Mouse (Mus musculus) heart, adult 2 months (tissue): ENCODE data around the gene Clcn3. TPM values are rescaled to one million over a fixed set of nuclear protein-coding genes. Genes with fewer than 3 reads are reported as not detected.

ENCODE experiments used
- DNase-seq, 2 experiments: peaks; one replicate each; pipeline ENCODE4 v3.0.0; 2021
- H3K27ac ChIP-seq: fragments of 200-600 bp; 2 replicates; pipeline ENCODE4 v1.8.1; 2022
- H3K27me3 ChIP-seq: fragments of 200-500 bp; 2 replicates; pipeline ENCODE4 v1.6.1; 2012; ENCODE audit warnings: mild to moderate bottlenecking, low read length, inconsistent platforms, mixed read lengths; ENCODE audit not compliant: control insufficient read depth, insufficient read depth
- H3K36me3 ChIP-seq: fragments of 200-500 bp; 2 replicates; pipeline ENCODE4 v1.6.1; 2012; ENCODE audit warnings: low read length, inconsistent platforms; ENCODE audit not compliant: control insufficient read depth, insufficient read depth
- H3K4me1 ChIP-seq: fragments of 200-500 bp; 2 replicates; pipeline ENCODE4 v1.6.1; 2011; ENCODE audit warnings: low read length; ENCODE audit not compliant: control insufficient read depth, insufficient read depth
- H3K4me3 ChIP-seq: fragments of 200-600 bp; 2 replicates; pipeline ENCODE4 v1.8.1; 2022
- H3K79me2 ChIP-seq: fragments of 200-500 bp; replicated peaks from 2 replicates; pipeline ENCODE4 v1.6.1; 2012; ENCODE audit warnings: mild to moderate bottlenecking, inconsistent platforms, low read length, moderate library complexity, mixed read lengths; ENCODE audit not compliant: control insufficient read depth, insufficient read depth
- H3K9ac ChIP-seq: fragments of 200-500 bp; 2 replicates; pipeline ENCODE4 v1.6.1; 2012; ENCODE audit warnings: low read depth, mild to moderate bottlenecking, control low read depth, inconsistent platforms, low read length, mixed read lengths
- CTCF ChIP-seq: fragments of 200-600 bp; IDR thresholded peaks from 2 replicates; pipeline ENCODE4 v1.8.1; 2022; ENCODE audit warnings: antibody characterized with exemption, mild to moderate bottlenecking, moderate library complexity
- EP300 ChIP-seq: fragments of 200-500 bp; IDR thresholded peaks from 2 replicates; pipeline ENCODE4 v1.6.1; 2011; ENCODE audit warnings: low read depth, low read length, control low read depth; ENCODE audit not compliant: insufficient read depth
- POLR2A ChIP-seq: fragments of 200-500 bp; IDR thresholded peaks from 2 replicates; pipeline ENCODE4 v1.6.1; 2011; ENCODE audit warnings: mild to moderate bottlenecking, low read depth, low read length, control low read depth; ENCODE audit not compliant: insufficient read depth
- WGBS: fragments of 180-500 bp; shearing (Covaris S2); methylation state at CpG from one replicate; pipeline ENCODE4 v1.1.7; 2018; 5-methylcytosine and 5-hydroxymethylcytosine counted together
- intact Hi-C: fragments of 180-260 bp; cut with DNase I; formaldehyde crosslinking; loops from one replicate; pipeline ENCODE4 v1.15.1; 2025
- polyA plus RNA-seq: library from polyadenylated mRNA; depleted of rRNA; stranded (reverse); fragments of >200 nt; gene quantifications from 2 replicates; pipeline ENCODE4 v1.2.3, GENCODE M21; 2012
- total RNA-seq, 2 experiments: library from RNA; stranded (reverse); gene quantifications; 2 replicates each; pipeline ENCODE4 v1.2.3; 2021

Gene Clcn3
- total and polyA plus RNA-seq, 3 experiments: 10.1 to 33.6 (median 27.6) TPM

DNA sequence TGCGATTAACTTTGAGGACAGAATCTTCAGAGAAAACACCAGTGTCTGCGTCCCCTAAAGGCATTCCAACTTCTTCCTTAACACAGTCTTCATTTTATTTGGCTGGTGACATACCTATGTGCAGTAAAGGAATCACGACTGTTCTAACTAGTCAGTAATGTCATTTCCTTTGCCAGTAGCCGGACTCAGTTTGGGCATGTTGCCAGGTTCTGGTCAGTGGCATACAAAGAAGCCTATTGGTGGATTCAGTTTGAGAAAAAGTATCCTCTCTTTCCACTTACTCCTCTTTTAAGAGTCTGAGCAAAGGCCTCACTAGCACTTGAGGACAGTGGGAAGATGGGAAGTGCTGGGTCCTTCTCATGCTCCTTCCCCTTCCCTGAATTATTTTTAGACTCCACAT lies 11.3 kb downstream of the Clcn3 start:
- intact Hi-C loops: no loop called here
- DNase-seq: no peak
- TF ChIP-seq CTCF: no peak
- TF ChIP-seq EP300: no peak
- TF ChIP-seq POLR2A: no peak
- WGBS: 37% methylated on average over 4 of the region's 4 CpGs
- no peak overlapping the region for H3K27ac ChIP-seq
- H3K27me3 ChIP-seq: no peaks in the 10 kb centered on the region
- peaks cover 4% of the 10 kb centered on the region for H3K4me1 ChIP-seq
- H3K4me3 ChIP-seq: no peak overlapping the region
- H3K36me3 ChIP-seq: peaks cover 2% of the 10 kb centered on the region; the same call in 1 of the 2 replicates
- no peaks in the 10 kb centered on the region; the same call in 1 of the 2 replicates for H3K79me2 ChIP-seq
- H3K9ac ChIP-seq: no peak overlapping the region

DNA sequence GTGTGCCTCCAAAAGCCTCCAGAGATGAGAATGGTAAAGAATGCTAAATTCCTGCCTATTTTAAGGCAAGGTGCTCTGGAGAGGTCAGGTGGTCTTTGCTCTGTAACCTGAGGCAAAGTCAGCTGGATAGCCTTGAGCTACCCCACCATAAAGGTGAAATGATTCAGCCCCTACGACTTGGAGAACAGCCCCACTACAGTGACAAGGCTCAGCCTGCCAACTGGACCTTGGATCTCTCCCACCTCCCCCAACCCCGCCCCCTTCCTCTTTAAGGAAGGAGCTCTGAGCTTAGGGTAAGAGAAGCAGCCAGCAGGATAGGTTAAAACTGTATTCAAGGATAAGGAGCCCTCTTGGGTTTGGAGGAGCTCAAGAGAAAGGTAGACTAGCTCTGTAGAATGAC lies 14.0 kb downstream of the Clcn3 start:
- DNase-seq: no peak
- whole genome bisulfite sequencing: 24% methylated on average over 2 of the region's 2 CpGs

DNA sequence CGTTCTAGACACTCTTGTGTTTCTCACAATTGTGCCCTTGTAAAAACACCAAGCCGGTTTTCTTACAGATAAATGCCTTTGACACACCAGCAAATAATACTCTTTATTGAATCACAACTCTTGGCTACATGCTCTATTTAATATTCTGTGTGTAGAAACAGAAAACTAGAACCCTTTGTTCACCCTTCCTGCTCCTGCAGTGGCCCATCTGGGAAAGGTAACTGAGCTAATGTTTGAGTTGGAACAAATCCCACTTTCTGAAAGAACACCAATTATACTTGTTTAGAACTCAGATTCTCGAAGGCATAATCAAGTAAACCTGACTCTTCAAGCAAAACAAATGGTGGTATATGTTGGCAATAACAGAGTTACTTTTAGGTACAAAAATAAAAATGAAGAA lies 17.4 kb downstream of the Clcn3 start:
- Histone ChIP-seq H3K79me2 (no peaks in the 10 kb centered on the region; the same call in 1 of the 2 replicates), H3K4me3 (no peak overlapping the region), H3K27me3 (no peaks in the 10 kb centered on the region), H3K4me1 (peaks cover 5% of the 10 kb centered on the region), H3K36me3 (peaks cover 12% of the 10 kb centered on the region; the same call in 1 of the 2 replicates), H3K27ac (no peak overlapping the region), H3K9ac (no peak overlapping the region)
- TF ChIP-seq CTCF: no peak
- TF ChIP-seq EP300: no peak
- TF ChIP-seq POLR2A: no peak
- 38% methylated on average over 3 of the region's 3 CpGs for WGBS
- intact Hi-C loops: no loop called here
- DNase-seq: no peak

More for the DNA sequence above, 14.0 kb downstream of the Clcn3 start:
- Histone ChIP-seq H3K36me3 (peaks cover 9% of the 10 kb centered on the region; the same call in 1 of the 2 replicates), H3K27ac (no peak overlapping the region), H3K4me1 (peaks cover 6% of the 10 kb centered on the region), H3K4me3 (no peak overlapping the region), H3K9ac (no peak overlapping the region), H3K27me3 (no peaks in the 10 kb centered on the region), H3K79me2 (no peaks in the 10 kb centered on the region; the same call in 1 of the 2 replicates)
- TF ChIP-seq EP300 (no peak), CTCF (no peak), POLR2A (no peak)
- intact Hi-C loops: no loop called here

- Histone ChIP-seq H3K27ac (peak overlapping the region; percentile 60), H3K4me3 (no peak overlapping the region)
- WGBS: 25% methylated on average over 6 of the region's 6 CpGs
Observed at GRCm38 (mm10) chr8:60965306-60965705, 17.8 kb downstream of the Clcn3 start.

DNA sequence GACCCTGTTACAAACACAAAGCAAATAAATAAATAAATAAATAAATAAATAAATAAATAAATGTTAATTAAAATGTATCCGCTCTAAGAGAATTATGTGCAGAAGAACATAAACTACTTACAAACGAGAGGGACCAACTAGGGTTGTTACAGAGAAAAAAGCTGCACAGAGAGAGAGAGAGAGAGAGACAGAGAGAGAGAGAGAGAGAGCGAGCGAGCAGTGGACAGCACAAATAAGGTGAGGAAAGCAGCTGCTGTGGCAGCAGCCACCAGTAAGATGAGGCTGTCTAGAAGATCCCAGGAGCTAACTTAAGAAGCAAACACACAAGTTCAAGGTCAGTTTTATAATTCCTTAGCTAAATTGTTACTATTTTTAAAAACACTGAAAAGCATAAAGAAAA lies 18.6 kb downstream of the Clcn3 start:
- H3K4me1 ChIP-seq: peaks cover 5% of the 10 kb centered on the region
- intact Hi-C loops: no loop called here
- peak overlapping the region; percentile 60 for H3K27ac ChIP-seq
- no peaks in the 10 kb centered on the region for H3K27me3 ChIP-seq
- DNase-seq: no peak
- H3K4me3 ChIP-seq: 0 out of 2 replicates have a peak overlapping the region, but pooled peaks have one; percentile 11
- no peaks in the 10 kb centered on the region; the same call in 1 of the 2 replicates for H3K79me2 ChIP-seq
- no peak for TF ChIP-seq EP300
- no peak for TF ChIP-seq CTCF
- no peak for TF ChIP-seq POLR2A
- WGBS: 72% methylated on average over 4 of the region's 4 CpGs
- H3K9ac ChIP-seq: no peak overlapping the region
- H3K36me3 ChIP-seq: peaks cover 12% of the 10 kb centered on the region; the same call in 1 of the 2 replicates

More at GRCm38 (mm10) chr8:60965306-60965705, 17.8 kb downstream of the Clcn3 start:
- Histone ChIP-seq H3K79me2 (no peaks in the 10 kb centered on the region; the same call in 1 of the 2 replicates), H3K36me3 (peaks cover 12% of the 10 kb centered on the region; the same call in 1 of the 2 replicates), H3K4me1 (peaks cover 5% of the 10 kb centered on the region), H3K9ac (no peak overlapping the region), H3K27me3 (no peaks in the 10 kb centered on the region)
- DNase-seq: no peak
- TF ChIP-seq CTCF: no peak
- no peak for TF ChIP-seq EP300
- no peak for TF ChIP-seq POLR2A
- intact Hi-C loops: no loop called here

DNA sequence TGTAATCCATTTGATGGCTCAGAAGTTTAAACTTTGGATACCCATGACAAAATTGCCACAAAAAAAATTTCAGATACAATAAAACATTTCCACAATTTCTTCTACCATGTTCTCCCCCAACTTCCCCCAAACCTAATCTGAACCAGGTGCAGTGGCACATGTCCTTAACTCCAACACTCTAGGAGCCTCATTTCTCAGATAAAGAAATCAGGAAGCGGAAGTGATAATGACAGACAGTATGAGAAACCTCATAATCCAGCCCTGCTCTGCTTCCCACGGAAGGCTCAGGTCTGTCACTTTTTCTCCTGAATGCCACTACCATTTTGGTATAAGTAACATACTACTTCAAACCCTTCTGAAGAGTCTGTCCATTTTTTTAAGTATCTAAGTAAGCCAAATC lies 19.2 kb downstream of the Clcn3 start:
- Histone ChIP-seq H3K36me3 (peaks cover 12% of the 10 kb centered on the region; the same call in 1 of the 2 replicates), H3K27ac (peak overlapping the region; percentile 13), H3K79me2 (no peaks in the 10 kb centered on the region; the same call in 1 of the 2 replicates), H3K4me3 (no peak overlapping the region), H3K9ac (no peak overlapping the region), H3K27me3 (no peaks in the 10 kb centered on the region), H3K4me1 (peaks cover 2% of the 10 kb centered on the region)
- intact Hi-C loops: no loop called here
- DNase-seq: no peak
- TF ChIP-seq EP300 (no peak), POLR2A (no peak), CTCF (no peak)
- 46% methylated on average over 2 of the region's 2 CpGs for WGBS
